Mouse (Mus musculus): Measurements from ENCODE around the gene Exph5. TPM values are rescaled to one million over a fixed set of nuclear protein-coding genes. Genes with fewer than 3 reads are reported as not detected.

Gene Exph5
- total RNA-seq, 2 experiments from 2014 or later = 0.85 to 0.95 TPM

GRCm38 (mm10) chr9:53408548-53408947 is 107.1 kb downstream of the Exph5 start:
- no peak for DNase-seq

DNA sequence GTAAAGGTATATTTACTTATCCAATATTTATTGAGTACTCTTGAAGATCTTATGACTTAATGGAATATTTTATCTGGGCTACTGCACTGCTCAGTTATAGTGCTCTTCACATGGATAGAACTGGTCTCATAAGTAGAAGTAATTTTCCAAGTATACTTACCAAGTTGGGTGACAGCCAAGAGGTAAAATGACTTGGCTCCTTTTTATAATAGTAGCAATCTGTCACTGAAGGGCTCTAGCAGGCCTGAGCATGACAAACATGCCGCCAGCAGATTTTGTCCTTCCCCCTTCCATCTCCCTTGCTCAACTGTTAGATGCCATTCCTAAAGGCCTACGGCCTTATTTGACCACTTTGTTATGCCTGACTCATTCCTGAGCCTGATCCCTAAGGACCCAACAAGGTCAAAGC is 107.5 kb downstream of the Exph5 start:
- no peak for DNase-seq

GRCm38 (mm10) chr9:53409427-53409826 is 108.0 kb downstream of the Exph5 start:
- no peak for DNase-seq

GRCm38 (mm10) chr9:53422133-53422896 is 120.8 kb downstream of the Exph5 start:
- no peak for DNase-seq

DNA sequence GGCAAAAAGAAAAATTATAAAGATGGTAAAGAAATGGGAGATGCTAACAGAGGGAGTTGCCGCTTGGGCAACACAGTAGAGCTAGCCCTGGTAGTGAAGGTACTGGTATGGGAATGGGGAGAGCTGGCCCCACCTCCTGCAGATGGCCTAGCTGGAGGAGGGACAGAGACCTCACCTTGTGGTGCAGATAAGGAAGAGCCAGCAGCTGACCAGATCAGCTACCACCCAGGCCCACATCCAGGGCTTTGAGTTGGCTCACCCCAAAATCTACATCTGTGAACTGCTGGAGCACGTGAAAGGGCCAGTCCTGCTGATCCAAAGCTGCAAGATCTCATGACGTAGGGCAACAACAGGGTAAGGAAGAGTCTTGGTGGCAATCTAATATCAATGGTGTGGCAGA is 125.3 kb downstream of the Exph5 start:
- no peak for DNase-seq

Small RNA genes within 50 kb of the gene (microRNA-seq; reads per million reads assigned to microRNA genes)
- gene Mir130c = 0 reads per million in 2 experiments

Other genes with a start within 250 kb of the Exph5 start
- gene Ddx10, start 53.6 kb upstream of the Exph5 start, total RNA-seq (2021) = 10 to 100 TPM; 10.5 to 12.3 TPM
- gene Kdelc2, start 82.4 kb downstream of the Exph5 start, total RNA-seq (2021) = 10 to 100 TPM; 12.4 to 16.8 TPM
- gene 4930550C14Rik, start 100.7 kb downstream of the Exph5 start, total RNA-seq (2021) = under 1 TPM in 1 of 2 experiments, not detected in 1; 0.61 TPM
- gene Atm, start 235.1 kb downstream of the Exph5 start, total RNA-seq (2021) = 1 to 10 TPM; 8.9 to 9.3 TPM
- 1 to 10 TPM; 6.4 to 8.0 TPM for gene Npat, start 235.4 kb downstream of the Exph5 start, total RNA-seq (2021)